In the genomic region with DNA sequence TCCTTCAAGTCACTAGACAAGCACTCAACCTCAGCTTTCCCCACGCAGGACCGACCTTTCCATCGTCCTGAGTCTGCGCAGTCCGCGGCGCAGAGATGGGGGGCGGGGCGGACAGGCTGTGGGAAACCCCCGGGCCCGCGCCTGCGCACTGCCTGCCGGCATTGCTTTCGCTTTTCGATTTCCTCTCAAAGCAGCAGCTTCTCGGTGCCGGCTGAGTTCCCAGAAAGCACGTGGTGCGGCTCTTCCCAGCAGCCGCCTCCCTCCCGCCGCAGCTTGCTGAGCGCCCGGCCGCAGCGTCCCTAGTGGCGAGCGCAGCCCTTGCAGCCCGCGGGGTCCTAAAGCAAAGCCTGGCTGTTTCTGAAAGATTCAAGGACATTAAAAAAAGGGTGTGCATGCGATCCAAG, we compare ENCODE assay signal across 7 mouse cellular contexts. TPM values are rescaled to one million over a fixed set of nuclear protein-coding genes. Genes with fewer than 3 reads are reported as not detected.
DNase-seq lines count a peak whose midpoint lies in the region; ATAC-seq and TF ChIP-seq lines count a peak whose summit lies in the region.

No protein-coding gene starts in this region.

- no peaks in the 10 kb centered on the region for H3K27me3 ChIP-seq in intestine, postnatal 0 days (replicated peaks; ENCODE audit: control insufficient read depth, insufficient read depth, low read length)
- peaks cover 3% of the 10 kb centered on the region; the same call in 1 of the 2 replicates for H3K27me3 ChIP-seq in midbrain, embryonic 12.5 days
- no peaks in the 10 kb centered on the region for H3K27me3 ChIP-seq in small intestine, adult 2 months (ENCODE audit: control insufficient read depth, insufficient read depth, low read length)

- peak; percentile 96 for ATAC-seq in intestine, postnatal 0 days
- peak; percentile 98 for ATAC-seq in midbrain, embryonic 12.5 days (ENCODE audit: low FRiP score, low read depth)

- H3K4me1 ChIP-seq in intestine, postnatal 0 days (replicated peaks; ENCODE audit: control insufficient read depth, insufficient read depth, low read length) = no peaks in the 10 kb centered on the region
- H3K4me1 ChIP-seq in midbrain, embryonic 12.5 days = peaks cover 8% of the 10 kb centered on the region
- peaks cover 8% of the 10 kb centered on the region; the same call in 1 of the 2 replicates for H3K4me1 ChIP-seq in small intestine, adult 2 months (ENCODE audit: control insufficient read depth, insufficient read depth, insufficient read length, low read length)

- intact Hi-C loops in left cerebral cortex, postnatal 4 days (cut with DNase I) = no loop called here

- H3K9me3 ChIP-seq in intestine, postnatal 0 days (ENCODE audit: control insufficient read depth) = no peaks in the 10 kb centered on the region
- H3K9me3 ChIP-seq in midbrain, embryonic 12.5 days = no peaks in the 10 kb centered on the region

- DNase-seq in adrenal gland, adult 8-10 months = peak; percentile 98
- DNase-seq in embryo, embryonic 9.5 days (ENCODE audit: extremely low spot score) = peak; percentile 97
- DNase-seq in gonadal fat pad, adult 2 months (ENCODE audit: low read depth) = peak; percentile 41
- peak; percentile 99 for DNase-seq in left cerebral cortex, postnatal 4 days

- WGBS in intestine, postnatal 0 days = under 1% methylated on average over 32 of the region's 32 CpGs
- under 1% methylated on average over 32 of the region's 32 CpGs for WGBS in midbrain, embryonic 12.5 days
- under 1% methylated on average over 32 of the region's 32 CpGs for WGBS in small intestine, adult 2 months

- H3K9ac ChIP-seq in intestine, postnatal 0 days (ENCODE audit: low read depth, low read length) = no peak overlapping the region
- H3K9ac ChIP-seq in midbrain, embryonic 12.5 days (replicated peaks) = 0 out of 2 replicates have a peak overlapping the region, but pooled peaks have one; percentile 47

- H3K27ac ChIP-seq in intestine, postnatal 0 days (ENCODE audit: low read depth, low read length) = peak overlapping the region; percentile 4; the same call in 1 of the 2 replicates
- H3K27ac ChIP-seq in midbrain, embryonic 12.5 days (replicated peaks) = peak overlapping the region; percentile 72
- H3K27ac ChIP-seq in small intestine, adult 2 months (ENCODE audit: insufficient read depth, low read depth, low read length) = peak overlapping the region; percentile 45

- no peaks in the 10 kb centered on the region for H3K36me3 ChIP-seq in intestine, postnatal 0 days (ENCODE audit: control insufficient read depth, insufficient read depth)
- H3K36me3 ChIP-seq in midbrain, embryonic 12.5 days = no peaks in the 10 kb centered on the region
- no peaks in the 10 kb centered on the region for H3K36me3 ChIP-seq in small intestine, adult 2 months (ENCODE audit: control insufficient read depth, insufficient read depth, low read length)

- H3K4me2 ChIP-seq in intestine, postnatal 0 days (replicated peaks; ENCODE audit: low read depth) = peak overlapping the region; percentile 55
- H3K4me2 ChIP-seq in midbrain, embryonic 12.5 days (replicated peaks) = peak overlapping the region; percentile 60

- peak overlapping the region; percentile 26 for H3K4me3 ChIP-seq in intestine, postnatal 0 days (ENCODE audit: low read depth, low read length)
- peak overlapping the region; percentile 36 for H3K4me3 ChIP-seq in midbrain, embryonic 12.5 days
- peak overlapping the region; percentile 58 for H3K4me3 ChIP-seq in small intestine, adult 2 months (ENCODE audit: low read depth, low read length)

- TF ChIP-seq CTCF in intestine, postnatal 0 days (IDR thresholded peaks at IDR 0.05; ENCODE audit: low read depth) = peak; percentile 99
- peak; percentile 96 for TF ChIP-seq CTCF in small intestine, adult 2 months (IDR thresholded peaks at IDR 0.05; ENCODE audit: extremely low read depth, insufficient read length, insufficient replicate concordance, low read depth, low read length)

- TF ChIP-seq POLR2A in small intestine, adult 2 months (IDR thresholded peaks at IDR 0.05; ENCODE audit: low read depth, low read length) = peak; percentile 79

RNA-seq across cellular contexts. Expression of a gene that starts 5.6 kb away (rescaled TPM):
- total RNA-seq in adrenal gland, adult 8-10 months (2022) = 100 to 1,000 TPM in 1 of 4 experiments, 10 to 100 TPM in 3; 67.0 to 111 (median 83.5) TPM
- polyA plus RNA-seq in gonadal fat pad, adult 2 months (2012; rRNA removed) = 37.1 and 40.0 TPM in 2 replicates
- polyA plus RNA-seq in intestine, postnatal 0 days (2015; fragmentation: Nextera tagmentation; extraction: Ambion mirVana) = 62.6 and 67.2 TPM in 2 replicates
- total RNA-seq in left cerebral cortex, postnatal 4 days (2021) = 1 to 10 TPM; 7.9 to 9.5 TPM
- 14.2 and 14.7 TPM in 2 replicates for polyA plus RNA-seq in midbrain, embryonic 12.5 days (2016; fragmentation: Nextera tagmentation; extraction: Ambion mirVana)
- 26.3 and 87.0 TPM in 2 replicates for polyA plus RNA-seq in small intestine, adult 2 months (2012; rRNA removed)

Comparison
In these comparisons a context has a peak if more than half of its experiments do, and no peak if none do; other contexts are left out.
1. Peak in every context shown above with its lines: DNase-seq, ATAC-seq, H3K4me3 ChIP-seq and H3K27ac ChIP-seq.
2. DNase-seq: peak in every context shown above with its lines; median percentile 99 in left cerebral cortex, postnatal 4 days; 98 in adrenal gland, adult 8-10 months; 97 in embryo, embryonic 9.5 days; 41 in gonadal fat pad, adult 2 months.
3. H3K27ac ChIP-seq: peak in every context shown above with its lines; median percentile 72 in midbrain, embryonic 12.5 days; 45 in small intestine, adult 2 months; 4 in intestine, postnatal 0 days.